Mouse (Mus musculus): Measurements from ENCODE around the gene Cd27.

The Cd27 gene

DNA sequence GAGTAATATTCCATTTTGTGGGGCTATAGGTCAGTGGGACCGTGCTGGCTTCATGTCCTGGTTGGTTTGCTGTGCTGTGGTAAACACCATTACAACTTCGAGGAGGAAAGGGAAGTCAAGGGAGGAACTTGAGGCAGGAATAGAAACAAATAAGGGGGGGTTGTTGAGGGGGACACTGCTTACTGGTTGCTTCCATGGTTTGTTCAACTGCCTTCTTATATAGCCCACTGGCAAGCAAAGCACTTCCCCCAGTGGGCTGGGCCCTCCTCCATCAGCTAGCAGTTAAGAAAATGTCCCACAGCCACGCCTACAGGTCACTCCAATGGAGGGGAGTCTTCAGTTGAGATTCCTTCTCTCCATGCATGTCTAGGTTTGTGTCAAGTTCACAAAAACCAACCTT, 15.5 kb upstream of the Cd27 start:
- DNase-seq (ENCODE audit: extremely low spot score, low spot score): no peak

DNA sequence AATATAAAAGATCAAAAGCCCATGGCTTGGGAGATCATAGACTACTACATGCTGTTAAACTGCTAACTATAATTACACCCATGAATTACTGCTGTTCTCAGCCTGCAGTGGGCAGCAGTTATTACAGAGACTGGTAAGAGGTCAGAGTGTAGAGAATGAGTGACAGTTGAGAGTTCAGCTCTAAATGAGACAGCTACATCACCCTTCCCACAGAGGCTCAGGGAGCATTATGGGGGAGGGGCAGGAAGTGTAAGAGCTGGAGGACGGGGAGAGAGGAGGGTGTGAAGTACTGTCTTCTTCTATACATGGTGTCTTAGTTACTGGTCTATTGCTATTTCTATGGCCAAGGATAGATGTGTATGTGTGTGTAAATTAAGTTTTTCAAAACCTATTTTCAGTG, 7.7 kb upstream of the Cd27 start:
- DNase-seq (ENCODE audit: extremely low spot score, low spot score): no peak

DNA sequence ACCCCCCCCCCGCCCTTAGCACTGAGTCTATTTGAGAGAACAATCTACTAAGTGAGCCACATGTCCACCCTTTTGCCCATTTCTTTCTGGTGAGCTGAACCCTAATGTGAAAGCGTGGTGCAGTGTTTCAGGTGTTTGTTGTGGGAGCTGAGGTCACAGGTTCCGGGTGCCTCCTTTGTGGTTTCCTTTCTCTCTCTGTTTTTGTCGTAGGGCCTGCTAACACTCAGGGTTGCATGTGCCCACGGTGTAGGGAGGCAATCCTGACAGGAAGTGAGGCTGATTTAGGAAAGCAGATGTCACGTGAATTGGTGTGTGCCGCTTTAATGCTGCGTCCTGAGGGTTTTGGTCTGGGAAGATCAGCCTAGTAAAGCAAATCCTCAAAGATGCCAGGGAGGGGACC, 4.8 kb upstream of the Cd27 start:
- no peak for DNase-seq (ENCODE audit: extremely low spot score, low spot score)

DNA sequence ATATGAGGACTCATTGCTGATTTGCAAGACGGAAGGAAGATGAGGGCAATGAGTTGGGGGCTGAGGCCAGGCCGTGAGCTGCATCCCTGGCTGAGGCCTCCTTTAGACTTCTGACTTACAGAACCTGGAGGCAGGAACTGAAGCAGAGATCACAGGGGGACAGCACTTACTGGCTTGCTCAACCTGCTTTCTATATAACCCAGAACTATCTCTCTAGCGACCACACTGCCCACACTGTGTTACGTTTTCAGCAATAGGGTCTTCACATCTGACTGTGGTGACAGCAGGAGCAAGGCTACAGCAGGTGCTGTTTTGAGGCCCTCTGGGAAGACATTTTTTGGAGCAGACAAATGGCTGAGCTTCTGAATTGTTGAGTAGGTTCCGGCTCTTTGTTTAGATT, 3.8 kb upstream of the Cd27 start:
- no peak for DNase-seq (ENCODE audit: extremely low spot score, low spot score)

DNA sequence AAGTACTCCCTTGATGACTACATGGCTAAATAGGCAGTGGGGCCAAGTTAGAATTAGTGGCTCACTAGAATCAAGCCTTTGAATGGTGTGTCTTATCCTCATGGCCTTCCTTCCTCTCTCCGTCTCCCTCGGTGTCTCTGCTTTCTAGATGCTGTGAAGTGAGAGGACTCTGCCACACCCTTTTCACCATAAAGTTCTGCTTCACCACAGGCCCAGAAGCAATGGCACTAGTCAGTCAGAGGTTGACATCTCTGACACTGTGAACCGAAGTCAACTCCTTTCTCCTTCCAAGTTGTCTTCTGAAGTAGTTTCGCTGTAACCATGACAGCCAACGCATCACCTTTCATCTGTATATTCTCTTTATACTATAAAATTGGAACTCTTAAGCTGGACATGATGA, 2.7 kb upstream of the Cd27 start:
- DNase-seq (ENCODE audit: extremely low spot score, low spot score): no peak

DNA sequence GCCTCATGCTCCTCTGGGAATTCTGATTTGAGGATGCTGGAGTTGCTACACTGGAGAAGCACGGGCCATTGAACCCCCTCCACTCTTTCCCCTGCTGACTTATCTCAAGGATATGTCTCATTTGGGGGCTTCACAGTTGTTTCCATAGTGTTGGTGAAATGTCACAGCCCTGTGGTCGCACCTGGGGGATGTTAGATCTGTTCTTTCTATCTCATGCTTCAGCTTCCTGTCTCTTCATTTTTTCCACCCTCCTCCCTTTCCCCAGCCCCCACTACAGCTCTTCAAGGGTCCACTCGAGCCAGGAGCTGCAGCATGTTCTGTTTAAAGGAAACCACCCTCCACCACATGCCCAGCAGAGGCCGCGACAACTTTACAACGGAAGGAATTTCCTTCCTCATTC, 1.6 kb upstream of the Cd27 start:
- DNase-seq (ENCODE audit: extremely low spot score, low spot score): no peak

DNA sequence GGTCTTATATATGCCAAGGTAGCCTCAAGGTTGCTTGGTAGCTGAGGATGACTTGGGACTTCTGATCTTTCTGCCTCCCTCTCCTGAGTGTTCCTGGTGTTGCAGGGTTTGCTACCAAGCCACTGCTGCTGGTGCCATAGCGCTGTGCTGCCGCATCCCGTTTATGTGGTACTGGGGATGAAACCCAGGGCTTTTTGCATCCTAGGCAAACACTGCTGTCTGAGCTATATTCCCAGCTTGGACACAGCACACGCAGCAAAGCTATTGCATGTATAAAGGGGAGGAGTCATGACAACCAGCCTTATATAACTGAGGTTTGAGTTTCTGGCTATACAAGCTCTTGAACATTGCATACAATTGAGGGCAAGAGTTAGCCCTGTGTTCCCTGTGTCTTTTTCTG, 611 bp upstream of the Cd27 start:
- no peak for DNase-seq (ENCODE audit: extremely low spot score, low spot score)

DNA sequence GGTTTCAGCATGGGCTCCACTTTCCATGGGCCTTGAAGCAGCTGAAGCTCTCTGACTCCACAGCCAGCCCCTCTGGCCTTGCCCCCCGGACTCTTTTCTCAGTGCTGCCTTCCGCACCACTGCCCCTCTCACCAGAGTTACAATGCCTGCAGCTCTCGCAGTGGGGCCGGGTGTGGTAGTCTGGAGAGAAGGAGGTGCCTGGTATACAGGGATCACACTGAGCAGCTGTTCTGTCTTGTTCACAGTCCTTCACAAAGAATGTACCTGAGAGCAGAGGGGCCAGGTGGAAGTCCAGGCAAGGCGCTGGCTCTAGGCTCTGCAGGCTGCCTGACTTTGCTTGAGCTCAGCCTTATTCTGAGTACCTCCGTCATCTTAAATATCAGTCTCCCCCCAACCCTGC, 469 bp downstream of the Cd27 start:
- no peak for DNase-seq (ENCODE audit: extremely low spot score, low spot score)

DNA sequence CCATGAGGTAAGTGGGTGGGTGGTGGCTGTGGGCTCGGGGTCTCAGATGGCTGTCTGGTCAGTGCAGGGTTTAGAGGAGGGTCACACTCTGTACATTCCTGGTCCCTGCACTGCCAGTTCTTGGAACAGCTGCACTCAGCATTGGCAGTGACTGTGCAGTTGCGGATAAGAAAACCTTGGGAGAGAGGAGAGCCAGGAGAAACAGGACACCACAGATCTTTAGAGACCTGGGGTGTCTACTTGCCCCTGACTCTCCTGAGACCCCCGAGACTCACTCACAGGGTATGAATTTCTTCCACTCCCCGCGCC, 2.3 kb downstream of the Cd27 start:
- no peak for DNase-seq (ENCODE audit: extremely low spot score, low spot score)

DNA sequence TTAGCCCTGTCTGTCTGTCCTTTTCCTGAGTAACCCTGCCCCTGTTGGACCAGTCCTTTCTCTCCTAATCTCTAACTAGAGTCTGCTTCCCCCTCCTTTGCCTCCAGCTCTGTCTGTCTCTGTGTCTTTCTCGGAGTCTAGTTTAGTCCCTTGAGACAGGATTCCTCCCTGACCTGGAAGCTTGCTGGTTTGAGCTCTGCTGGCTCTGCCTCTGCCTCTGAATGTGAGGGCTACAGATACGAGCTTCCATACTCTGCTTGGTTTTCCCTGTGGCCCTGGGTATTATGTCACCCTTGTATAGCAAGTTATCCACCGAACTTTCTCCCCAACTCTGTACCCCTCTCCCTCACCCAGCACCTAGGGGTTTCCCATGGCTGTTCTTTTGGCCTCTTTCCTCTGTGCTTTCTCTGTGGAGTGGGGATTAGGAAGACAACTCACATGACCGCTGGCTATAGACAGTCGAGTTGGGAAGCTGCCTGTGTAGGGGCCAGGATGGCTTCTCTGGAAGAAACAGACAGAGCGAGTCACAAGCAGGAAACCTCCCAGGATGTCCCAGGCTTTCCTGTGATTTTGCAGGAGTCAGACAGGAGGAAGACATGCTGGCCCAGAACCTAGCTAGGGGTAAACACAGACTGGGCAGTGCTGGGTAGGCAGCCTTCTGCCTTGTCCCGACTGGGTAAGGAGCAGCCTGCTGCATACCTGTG, 2.8 kb downstream of the Cd27 start:
- no peak for DNase-seq (ENCODE audit: extremely low spot score, low spot score)

DNA sequence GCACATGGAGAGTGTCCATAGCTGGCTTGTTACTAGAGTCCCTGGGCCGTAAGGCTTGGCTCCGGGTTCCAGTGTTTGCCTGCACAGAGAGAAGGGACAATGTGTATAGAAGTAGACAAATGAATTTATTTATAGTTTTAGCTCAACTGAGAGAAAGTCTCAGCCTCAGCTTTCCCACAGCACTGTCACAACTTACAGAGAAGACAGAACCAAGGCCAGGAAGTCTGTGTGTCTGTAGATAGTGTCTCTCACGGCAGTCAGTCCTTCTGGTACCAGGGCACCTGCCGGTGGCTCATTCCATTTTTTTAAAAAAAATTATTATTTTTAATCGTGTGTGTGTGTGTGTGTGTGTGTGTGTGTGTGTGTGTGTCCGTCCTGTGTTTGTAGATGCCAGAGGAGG, 4.3 kb downstream of the Cd27 start:
- DNase-seq (ENCODE audit: extremely low spot score, low spot score): no peak

DNA sequence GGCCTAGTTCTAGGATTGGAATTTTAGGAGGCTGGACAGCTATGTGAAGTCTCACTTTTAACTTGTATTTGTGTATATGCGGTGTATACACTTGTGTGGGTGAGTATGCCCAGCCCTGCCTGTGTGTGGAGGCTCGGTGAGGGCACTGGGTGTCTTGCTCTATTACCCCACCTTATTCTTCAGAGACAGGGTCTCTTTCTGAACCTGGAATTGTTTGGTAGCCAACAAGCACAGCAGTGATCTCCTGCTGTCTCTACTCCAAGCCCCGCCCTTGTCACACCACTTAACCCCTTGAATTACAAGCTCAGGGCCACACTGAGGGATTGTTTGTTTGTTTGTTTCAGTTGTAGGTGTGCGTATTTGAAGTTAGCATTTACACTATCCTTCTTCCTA, 4.8 kb downstream of the Cd27 start:
- no peak for DNase-seq (ENCODE audit: extremely low spot score, low spot score)

DNA sequence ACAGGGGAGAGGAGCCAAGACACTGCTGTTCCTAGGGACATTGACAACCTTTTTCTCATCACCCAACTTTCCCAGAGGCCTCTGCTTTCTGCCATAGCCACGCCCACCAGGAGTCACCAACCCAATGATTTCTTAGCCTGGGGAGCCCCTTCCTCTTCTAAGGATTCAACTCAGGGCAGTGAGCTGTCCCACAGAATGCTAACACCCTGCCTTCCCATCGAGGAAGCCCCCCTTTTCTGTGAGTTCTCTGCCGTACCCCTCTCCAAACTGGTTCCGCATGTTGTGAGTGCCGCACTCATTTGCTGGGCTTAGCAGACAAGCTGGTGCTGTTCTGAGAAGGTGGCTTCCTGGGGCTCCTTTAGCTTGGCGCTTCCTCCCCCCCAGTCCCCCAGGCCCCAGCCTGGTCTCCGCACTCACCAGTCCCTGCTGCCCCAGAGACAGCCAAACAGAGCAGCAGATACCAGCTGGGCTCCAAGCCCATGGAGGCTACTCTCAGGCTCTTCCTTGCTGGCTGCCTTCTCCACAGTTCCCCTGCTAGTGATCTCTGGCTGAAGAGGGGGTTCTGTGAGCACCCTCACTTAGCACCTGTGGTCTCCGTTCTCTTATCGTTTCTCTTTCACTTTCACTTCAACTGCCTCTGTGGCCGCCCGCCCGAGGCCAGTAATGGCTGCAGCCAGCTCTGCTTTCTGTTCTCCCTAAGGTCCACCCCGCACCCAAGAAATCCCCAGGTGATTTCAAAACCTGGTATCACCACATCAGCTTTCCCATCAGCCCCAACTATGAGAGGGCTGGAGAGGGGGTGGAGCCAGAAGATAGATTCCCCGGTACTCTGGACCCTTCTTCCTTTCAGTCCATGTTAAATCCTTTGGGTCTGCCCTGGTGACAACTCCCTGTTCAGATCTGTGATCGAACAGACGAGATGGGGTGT, 5.4 kb downstream of the Cd27 start, which contains the start of gene Tapbpl:
Gene Tapbpl (minus strand): TSS at position 744 of the 928 bp plus-strand sequence.
- peak; percentile 38 for DNase-seq (ENCODE audit: extremely low spot score, low spot score)

DNA sequence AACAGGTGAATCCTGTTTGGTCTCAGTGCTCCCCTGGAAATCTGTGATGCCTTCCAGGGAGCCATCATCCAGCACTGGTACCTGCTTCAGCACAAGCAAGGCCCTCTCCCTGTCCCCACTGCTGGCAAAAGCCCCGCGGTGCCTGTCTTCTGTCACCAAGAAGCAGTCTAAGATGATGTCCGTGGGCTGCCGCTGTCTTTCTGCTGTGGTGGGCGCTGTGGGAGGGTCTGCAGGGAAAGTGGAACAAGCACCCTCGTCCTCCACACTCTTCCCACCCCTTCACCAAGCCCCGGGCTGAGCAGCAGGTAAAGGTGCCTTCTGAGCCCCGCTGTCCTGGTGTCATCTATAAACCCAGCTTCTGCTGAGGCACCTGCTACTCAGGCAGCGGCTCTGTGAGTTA, 6.2 kb downstream of the Cd27 start:
- DNase-seq (ENCODE audit: extremely low spot score, low spot score): no peak

DNA sequence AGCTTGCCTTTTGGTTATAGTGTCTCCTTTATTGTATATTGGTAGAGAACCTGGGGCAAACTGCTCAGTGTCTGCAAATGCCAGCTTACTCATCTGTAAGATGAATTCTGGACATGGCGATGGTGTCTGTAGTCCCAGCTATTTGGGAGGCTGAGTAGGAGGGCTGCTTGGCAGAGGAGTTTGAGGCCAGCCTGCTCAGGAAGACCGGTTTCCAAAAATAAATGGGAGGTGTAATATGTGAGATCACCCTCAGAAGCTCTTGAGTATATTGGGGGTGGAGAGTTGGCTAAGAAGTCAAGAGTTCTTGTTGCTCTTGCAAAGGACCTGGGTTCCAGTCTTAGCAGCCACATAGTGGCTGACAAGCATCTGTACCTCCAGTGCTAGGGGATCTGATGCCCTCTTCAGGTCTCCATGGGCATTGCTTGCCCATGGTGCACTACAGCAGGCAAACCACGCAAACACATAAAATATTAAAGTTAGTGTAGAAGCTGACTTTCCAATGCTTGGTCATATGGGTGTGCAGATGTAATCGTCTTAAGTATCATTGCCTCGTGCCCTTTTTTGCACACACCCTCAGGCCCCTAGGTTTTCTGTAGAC, 11.2 kb downstream of the Cd27 start:
- DNase-seq (ENCODE audit: extremely low spot score, low spot score): no peak

DNA sequence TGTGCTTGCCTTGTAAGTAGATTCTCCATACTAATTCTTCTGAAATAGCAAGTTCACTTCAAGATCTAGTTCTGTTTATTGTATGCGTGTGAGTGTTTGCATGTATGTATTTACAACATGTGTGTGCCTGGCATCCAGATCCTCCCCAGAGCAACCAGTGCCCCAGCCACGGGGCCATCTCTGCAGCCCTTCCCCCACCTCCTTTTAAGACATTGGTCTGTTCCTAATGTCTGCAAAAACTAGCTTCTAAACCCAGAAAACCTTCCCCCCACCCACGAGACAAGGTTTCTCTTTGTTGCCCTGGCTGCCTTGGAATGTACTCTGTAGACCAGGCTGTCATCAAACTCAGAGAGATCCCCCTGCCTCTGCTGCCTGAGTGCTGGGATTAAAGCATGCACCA, 14.2 kb downstream of the Cd27 start:
- DNase-seq (ENCODE audit: extremely low spot score, low spot score): no peak

DNA sequence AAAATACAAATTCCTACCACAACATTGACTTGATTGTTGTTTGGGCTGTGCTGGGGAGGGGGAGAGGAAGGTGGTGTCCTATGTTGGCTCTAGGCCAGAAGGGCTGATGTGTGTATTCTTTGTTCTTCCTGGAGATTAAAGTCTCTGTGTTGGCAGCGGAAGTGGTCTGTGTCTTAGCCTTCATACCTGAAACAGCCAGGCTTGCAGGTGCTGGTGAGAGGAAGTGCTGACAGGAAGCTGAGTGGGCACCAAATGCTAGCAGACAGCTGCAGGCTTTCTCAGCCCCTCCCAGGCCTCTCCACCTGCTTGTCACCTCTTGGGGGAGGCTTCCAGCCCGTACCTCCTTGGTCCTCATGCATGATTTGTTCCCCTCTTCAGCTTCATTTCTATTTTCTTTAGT, 14.7 kb downstream of the Cd27 start:
- DNase-seq (ENCODE audit: extremely low spot score, low spot score): no peak

DNA sequence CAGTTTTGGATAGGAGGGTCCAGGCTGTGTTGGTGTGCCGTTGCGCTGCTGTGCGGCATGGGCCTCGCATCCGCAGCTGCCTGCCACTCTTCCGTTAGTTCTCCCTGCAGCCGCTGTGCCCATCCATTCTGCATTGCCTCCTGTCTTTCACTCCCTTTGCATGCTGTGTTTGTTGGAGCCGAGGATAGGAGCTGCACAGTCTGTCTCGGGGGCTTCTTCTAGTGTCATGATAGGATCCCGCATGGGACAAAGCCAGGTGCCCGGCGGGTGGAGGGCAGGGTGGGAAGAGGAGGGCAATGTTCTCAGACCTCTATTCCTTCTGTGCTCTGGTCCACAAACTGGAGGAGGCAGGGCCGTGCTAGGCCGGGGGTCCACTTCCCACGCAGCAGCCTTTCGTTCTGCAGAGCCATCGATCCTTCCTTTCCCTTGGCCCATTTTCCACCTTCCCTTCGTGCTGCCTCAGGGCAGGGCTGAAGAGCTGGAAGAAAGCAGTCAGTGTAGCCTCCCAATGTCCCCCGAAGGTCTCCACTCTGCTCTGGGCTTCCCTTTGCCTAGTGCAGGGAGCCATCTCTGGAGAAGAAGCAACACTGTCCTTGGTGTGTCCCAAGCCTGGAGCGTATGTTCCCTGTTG, 15.6 kb downstream of the Cd27 start:
- no peak for DNase-seq (ENCODE audit: extremely low spot score, low spot score)

DNA sequence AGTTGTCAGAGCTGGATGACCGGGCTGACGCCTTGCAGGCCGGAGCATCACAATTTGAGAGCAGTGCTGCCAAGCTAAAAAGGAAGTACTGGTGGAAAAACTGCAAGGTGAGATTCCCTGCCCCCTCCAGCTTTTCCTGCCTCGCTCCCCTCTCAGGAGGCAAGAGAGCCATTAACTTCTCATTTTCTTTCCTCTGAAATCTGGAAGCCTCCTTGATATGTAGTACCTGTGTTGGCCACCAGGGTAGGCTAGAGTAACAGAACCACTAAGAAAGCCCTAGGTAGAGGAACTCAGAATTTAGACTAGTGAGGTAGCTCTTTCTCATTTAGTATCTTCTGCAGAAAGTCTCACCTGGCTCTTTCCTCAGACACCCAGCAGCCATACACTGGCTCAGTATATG, 17.8 kb downstream of the Cd27 start:
- DNase-seq (ENCODE audit: extremely low spot score, low spot score): peak; percentile 33

DNA sequence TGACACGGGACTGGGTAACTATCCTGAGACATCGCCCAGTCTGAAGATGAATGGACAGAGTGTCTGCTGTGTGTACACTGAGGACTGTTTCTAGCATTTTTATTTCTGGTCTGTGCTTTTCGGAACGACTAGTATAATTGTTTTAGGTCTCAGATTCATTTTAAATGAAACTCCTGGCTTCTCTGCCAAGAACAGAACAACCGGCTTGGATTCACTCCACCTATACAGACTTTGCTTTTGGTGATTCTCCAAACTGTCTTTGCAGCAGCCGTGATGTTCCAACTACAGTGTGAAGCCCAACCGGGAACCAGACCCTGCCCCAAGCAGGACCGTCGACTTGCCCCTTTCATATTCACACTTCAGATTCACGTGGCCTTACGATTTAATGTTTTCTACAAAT, 18.9 kb downstream of the Cd27 start:
- no peak for DNase-seq (ENCODE audit: extremely low spot score, low spot score)

DNA sequence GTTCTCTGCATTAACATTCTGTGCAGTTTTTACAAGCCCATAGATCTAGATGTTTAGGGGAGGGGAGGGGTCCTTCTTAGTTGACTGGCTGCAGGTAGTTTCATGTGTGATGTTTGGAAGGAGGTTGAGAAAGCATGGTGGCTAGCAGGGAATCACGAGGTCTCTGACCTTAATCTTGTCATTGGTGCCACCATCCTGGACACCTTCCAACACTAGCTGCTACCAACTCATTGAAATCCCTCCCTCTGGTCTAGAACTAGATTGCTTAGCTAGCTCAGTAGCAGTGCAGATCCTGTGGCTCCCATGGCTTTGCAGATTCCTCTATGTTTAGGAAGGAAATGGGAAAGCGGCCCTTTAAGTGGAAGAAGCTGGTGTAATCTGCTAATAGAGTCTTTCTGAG, 19.9 kb downstream of the Cd27 start:
- no peak for DNase-seq (ENCODE audit: extremely low spot score, low spot score)

All from neural tube, embryonic 10.5 days (tissue).